Mouse (Mus musculus) midbrain, embryonic 11.5 days (tissue): ENCODE measurements around the gene Gdpd3. TPM values are rescaled to one million over a fixed set of nuclear protein-coding genes. Genes with fewer than 3 reads are reported as not detected.

Experiments
- ATAC-seq: fragments of 200-750 bp; cut with Nextera tagmentation; 2 replicates; pipeline ENCODE4 v1.8.0; 2017; ENCODE audit warnings: moderate TSS enrichment, moderate library complexity; ENCODE audit not compliant: low FRiP score
- DNase-seq: peaks from one replicate; pipeline ENCODE4 v3.0.0; 2015; ENCODE audit warnings: low spot score; ENCODE audit errors: missing footprints
- H3K27ac ChIP-seq: fragments of 300-500 bp; sonication (generic); 2 replicates; pipeline ENCODE4 v1.5.1; 2014; ENCODE audit warnings: low read depth, low read length
- H3K27me3 ChIP-seq: fragments of 300-500 bp; sonication (generic); 2 replicates; pipeline ENCODE4 v1.6.1; 2014; ENCODE audit warnings: mild to moderate bottlenecking, low read length, moderate library complexity, mixed read lengths; ENCODE audit not compliant: control insufficient read depth, insufficient read depth
- H3K36me3 ChIP-seq: fragments of 300-500 bp; sonication (generic); 2 replicates; pipeline ENCODE4 v1.6.1; 2014; ENCODE audit warnings: mild to moderate bottlenecking, low read length, moderate library complexity, mixed read lengths; ENCODE audit not compliant: control insufficient read depth, insufficient read depth
- H3K4me1 ChIP-seq: fragments of 300-500 bp; sonication (generic); 2 replicates; pipeline ENCODE4 v1.6.1; 2014; ENCODE audit warnings: low read length; ENCODE audit not compliant: control insufficient read depth, insufficient read depth
- H3K4me2 ChIP-seq: fragments of 300-500 bp; sonication (generic); 2 replicates; pipeline ENCODE4 v1.6.1; 2014; ENCODE audit warnings: mild to moderate bottlenecking, moderate library complexity
- H3K4me3 ChIP-seq: fragments of 300-500 bp; sonication (generic); 2 replicates; pipeline ENCODE4 v1.5.1; 2014; ENCODE audit warnings: low read depth, low read length
- H3K9ac ChIP-seq: fragments of 300-500 bp; sonication (generic); 2 replicates; pipeline ENCODE4 v1.6.1; 2014; ENCODE audit warnings: low read length
- H3K9me3 ChIP-seq: fragments of 300-500 bp; sonication (generic); 2 replicates; pipeline ENCODE4 v1.6.1; 2016; ENCODE audit warnings: low read length; ENCODE audit not compliant: control insufficient read depth
- WGBS: fragments of 180-500 bp; shearing (Covaris S2); extraction: QIAGEN DNeasy Blood & Tissue Kit; methylation state at CpG from one replicate; pipeline ENCODE4 v1.1.7; 2014; 5-methylcytosine and 5-hydroxymethylcytosine counted together
- polyA plus RNA-seq: library from polyadenylated mRNA; unstranded; fragments of >200 nt; fragmentation: Nextera tagmentation; extraction: Ambion mirVana; gene quantifications from 2 replicates; pipeline ENCODE4 v1.2.1, GENCODE M21; 2014

The Gdpd3 gene
- polyA plus RNA-seq, 1 experiment from 2014 or later: 0.57 TPM

DNA sequence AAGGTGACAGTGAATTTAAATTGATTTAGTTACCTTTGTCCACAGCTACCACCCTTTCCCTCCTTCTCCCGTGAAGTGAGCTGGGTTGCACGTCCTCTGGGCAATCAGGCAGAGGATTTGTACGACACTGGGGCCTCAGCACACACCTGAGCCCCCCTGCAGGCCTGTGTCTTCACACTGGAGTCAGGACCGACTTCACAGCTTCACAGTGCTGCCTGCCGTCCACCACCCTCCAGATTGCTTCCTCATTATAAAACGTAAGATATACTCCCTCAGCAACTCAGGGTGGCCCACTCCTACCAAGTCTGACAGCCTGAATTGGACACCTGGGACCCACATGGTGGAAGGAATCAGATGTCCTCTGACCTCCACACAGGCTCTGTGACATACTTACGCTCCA, 7.6 kb upstream of the Gdpd3 start:
- DNase-seq (no peak), ATAC-seq (no peak)
- H3K27me3 ChIP-seq: no peaks in the 10 kb centered on the region
- WGBS: 67% methylated on average over 7 of the region's 7 CpGs
- no peaks in the 10 kb centered on the region for H3K36me3 ChIP-seq
- H3K9me3 ChIP-seq: no peaks in the 10 kb centered on the region
- no peak overlapping the region for H3K9ac ChIP-seq
- H3K4me2 ChIP-seq: no peak overlapping the region
- H3K4me1 ChIP-seq: peaks cover 12% of the 10 kb centered on the region
- H3K27ac ChIP-seq: no peak overlapping the region
- no peak overlapping the region for H3K4me3 ChIP-seq

- H3K4me3 ChIP-seq: peak within 1 kb of the TSS; percentile 75
- H3K4me2 ChIP-seq: peak within 1 kb of the TSS; percentile 96
- H3K9ac ChIP-seq: peak within 1 kb of the TSS; percentile 89
- DNase-seq: peak; percentile 99
- ATAC-seq: peak; percentile 80
- peaks cover under 1% of the 10 kb centered on the region; the same call in 1 of the 2 replicates for H3K36me3 ChIP-seq
- peaks cover 12% of the 10 kb centered on the region for H3K4me1 ChIP-seq
- WGBS: 0% methylated on average over 20 of the region's 38 CpGs
- peak within 1 kb of the TSS; percentile 65 for H3K27ac ChIP-seq
- H3K9me3 ChIP-seq: no peaks in the 10 kb centered on the region
- H3K27me3 ChIP-seq: no peaks in the 10 kb centered on the region
Observed at GRCm38 (mm10) chr7:126759050-126759671, 7.0 kb upstream of the Gdpd3 start, which contains the start of gene Mapk3. Gene Mapk3 (plus strand): TSS chr7:126759601.

GRCm38 (mm10) chr7:126759672-126760390, 6.3 kb upstream of the Gdpd3 start:
- Histone ChIP-seq H3K27ac (peak overlapping the region; percentile 65), H3K27me3 (no peaks in the 10 kb centered on the region), H3K4me1 (peaks cover 12% of the 10 kb centered on the region), H3K9me3 (no peaks in the 10 kb centered on the region), H3K9ac (peak overlapping the region; percentile 89), H3K36me3 (peaks cover 7% of the 10 kb centered on the region), H3K4me2 (peak overlapping the region; percentile 96), H3K4me3 (peak overlapping the region; percentile 75)
- under 1% methylated on average over 23 of the region's 24 CpGs for WGBS
- DNase-seq: peak; percentile 88
- ATAC-seq: peak; percentile 74

DNA sequence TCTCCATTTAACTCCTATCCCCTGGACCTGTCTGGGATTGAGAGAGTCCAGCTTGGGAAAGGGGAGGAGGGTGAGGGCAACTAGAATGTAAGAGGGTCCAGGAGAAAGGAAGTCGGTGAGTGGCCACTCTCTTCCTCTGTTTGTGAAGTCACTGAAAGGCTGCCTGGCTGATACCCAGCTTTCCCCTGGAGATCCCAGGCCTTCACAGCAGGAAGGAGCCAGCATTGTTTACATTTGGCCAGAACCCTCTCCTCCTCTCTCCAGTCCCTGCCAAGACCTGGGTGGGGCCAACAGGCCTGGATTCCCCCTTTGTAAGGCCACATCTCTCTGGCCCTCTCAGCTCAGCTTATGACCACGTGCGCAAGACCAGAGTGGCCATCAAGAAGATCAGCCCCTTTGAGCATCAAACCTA, 5.7 kb upstream of the Gdpd3 start:
- Histone ChIP-seq H3K4me3 (peak overlapping the region; percentile 75), H3K4me1 (peaks cover 9% of the 10 kb centered on the region), H3K27me3 (no peaks in the 10 kb centered on the region), H3K27ac (peak overlapping the region; percentile 65), H3K4me2 (peak overlapping the region; percentile 96), H3K9me3 (no peaks in the 10 kb centered on the region), H3K9ac (peak overlapping the region; percentile 89), H3K36me3 (peaks cover 10% of the 10 kb centered on the region)
- 20% methylated on average over 3 of the region's 3 CpGs for WGBS
- ATAC-seq (peak; percentile 28; the same call in 1 of the 2 replicates), DNase-seq (no peak)

DNA sequence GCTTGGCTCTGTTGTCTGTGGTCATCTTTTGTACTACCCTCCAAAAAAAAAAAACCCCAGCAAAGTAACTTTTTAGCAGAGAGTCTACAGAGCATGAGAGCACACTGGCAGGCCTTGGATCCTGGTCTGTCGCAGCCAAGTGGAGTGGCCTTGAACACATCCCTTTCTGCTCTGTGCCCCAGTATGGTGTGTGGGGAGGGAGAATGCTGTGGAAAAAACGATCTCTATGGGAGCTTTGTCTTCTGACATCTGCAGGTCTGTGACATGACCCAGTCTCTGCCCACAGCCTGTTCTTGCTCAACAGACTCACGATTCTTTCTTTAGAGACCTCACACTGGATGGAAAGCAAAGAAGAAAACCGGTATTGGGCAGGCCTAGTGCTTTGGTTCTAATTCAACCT, 5.2 kb upstream of the Gdpd3 start:
- no peak for DNase-seq
- no peak overlapping the region for H3K4me3 ChIP-seq
- no peak for ATAC-seq

GRCm38 (mm10) chr7:126761529-126762067, 4.5 kb upstream of the Gdpd3 start:
- no peaks in the 10 kb centered on the region for H3K27me3 ChIP-seq
- DNase-seq: no peak
- no peak for ATAC-seq
- peaks cover 11% of the 10 kb centered on the region for H3K36me3 ChIP-seq
- H3K27ac ChIP-seq: no peak overlapping the region
- H3K4me2 ChIP-seq: no peak overlapping the region
- H3K4me1 ChIP-seq: peaks cover 9% of the 10 kb centered on the region
- no peak overlapping the region for H3K4me3 ChIP-seq
- no peak overlapping the region for H3K9ac ChIP-seq
- 78% methylated on average over 6 of the region's 6 CpGs for WGBS
- no peaks in the 10 kb centered on the region for H3K9me3 ChIP-seq

More for the DNA sequence above, 5.2 kb upstream of the Gdpd3 start:
- H3K27me3 ChIP-seq: no peaks in the 10 kb centered on the region
- no peaks in the 10 kb centered on the region for H3K9me3 ChIP-seq
- WGBS: 89% methylated on average over 4 of the region's 4 CpGs
- H3K4me2 ChIP-seq: peak overlapping the region; percentile 96
- peaks cover 11% of the 10 kb centered on the region for H3K36me3 ChIP-seq
- H3K27ac ChIP-seq: no peak overlapping the region
- H3K9ac ChIP-seq: no peak overlapping the region
- H3K4me1 ChIP-seq: peaks cover 9% of the 10 kb centered on the region

- Histone ChIP-seq H3K9me3 (no peaks in the 10 kb centered on the region), H3K4me2 (no peak overlapping the region), H3K27me3 (no peaks in the 10 kb centered on the region), H3K4me1 (peaks cover 9% of the 10 kb centered on the region), H3K36me3 (peaks cover 15% of the 10 kb centered on the region), H3K27ac (no peak overlapping the region), H3K4me3 (no peak overlapping the region), H3K9ac (no peak overlapping the region; the same call in 1 of the 2 replicates)
- WGBS: 80% methylated on average over 17 of the region's 17 CpGs
- DNase-seq: peak; percentile 67
- ATAC-seq: no peak
Observed at GRCm38 (mm10) chr7:126762471-126763008, 3.6 kb upstream of the Gdpd3 start.

GRCm38 (mm10) chr7:126765540-126765939, 594 bp upstream of the Gdpd3 start:
- Histone ChIP-seq H3K27ac (no peak overlapping the region), H3K36me3 (peaks cover 21% of the 10 kb centered on the region), H3K4me2 (no peak overlapping the region), H3K4me3 (no peak overlapping the region), H3K4me1 (peaks cover 1% of the 10 kb centered on the region), H3K9me3 (no peaks in the 10 kb centered on the region), H3K9ac (no peak overlapping the region), H3K27me3 (no peaks in the 10 kb centered on the region)
- DNase-seq: no peak
- ATAC-seq: no peak
- WGBS: 95% methylated on average over 9 of the region's 9 CpGs

DNA sequence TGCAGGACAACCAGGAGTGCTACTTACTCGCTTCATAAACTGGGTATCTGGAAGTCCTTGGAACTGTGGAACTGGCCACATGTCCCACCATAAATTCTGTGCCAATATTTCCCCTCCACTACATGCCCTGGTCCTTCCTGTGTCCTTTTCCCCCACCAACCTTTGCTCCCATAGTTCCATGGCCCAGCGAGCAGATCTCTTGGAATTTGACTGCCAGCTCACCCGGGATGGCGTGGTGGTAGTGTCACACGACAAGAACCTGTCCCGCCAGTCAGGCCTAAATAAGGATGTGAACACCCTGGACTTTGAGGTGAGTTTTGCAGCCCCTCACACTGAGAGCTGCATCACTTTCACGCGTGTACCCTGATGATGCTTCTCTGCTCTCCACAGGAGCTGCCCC, 867 bp downstream of the Gdpd3 start:
- H3K4me1 ChIP-seq: no peaks in the 10 kb centered on the region
- no peak overlapping the region for H3K4me3 ChIP-seq
- H3K9me3 ChIP-seq: no peaks in the 10 kb centered on the region
- H3K4me2 ChIP-seq: no peak overlapping the region
- peaks cover 24% of the 10 kb centered on the region for H3K36me3 ChIP-seq
- no peak overlapping the region for H3K27ac ChIP-seq
- no peak overlapping the region for H3K9ac ChIP-seq
- H3K27me3 ChIP-seq: no peaks in the 10 kb centered on the region
- ATAC-seq (no peak), DNase-seq (no peak)
- 94% methylated on average over 8 of the region's 8 CpGs for WGBS
